Mouse (Mus musculus): ENCODE measurements at regions not wholly inside any gene's neighbourhood (a gene's known extent, or its start where the extent isn't known, plus 50 kb on each side); places are given as distances from the start of the nearest gene placed in this dataset.
"Not testable (repeated sequence)": the region's sequence is repeated elsewhere in the genome, so short reads cannot be mapped to it uniquely, and the experiment has no call there.

DNA sequence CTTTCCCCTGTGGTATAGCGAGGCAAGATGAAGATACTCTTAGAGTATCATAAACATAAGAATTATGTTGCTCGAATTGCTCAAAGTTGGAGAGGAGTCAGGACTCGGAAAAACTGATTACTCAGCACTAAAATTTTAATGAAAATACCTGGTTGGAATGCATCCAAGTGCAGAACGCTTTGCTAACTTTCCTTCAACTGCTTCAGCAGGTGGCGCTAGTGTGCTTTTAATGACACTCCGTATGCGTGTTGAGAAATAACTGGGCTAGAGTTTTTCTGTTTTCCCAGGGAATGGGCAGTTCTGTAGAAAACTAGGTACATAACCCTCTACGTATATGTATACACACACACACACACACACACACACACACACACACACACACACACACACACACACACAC is 221.0 kb downstream of the Grxcr1 start:
- peak; percentile 29 to 58 for DNase-seq (ENCODE audit: low spot score in 2 of 2)

GRCm38 (mm10) chr5:68253476-68253875 is 221.8 kb downstream of the Grxcr1 start:
- no peak for DNase-seq (ENCODE audit: low spot score in 2 of 2)

DNA sequence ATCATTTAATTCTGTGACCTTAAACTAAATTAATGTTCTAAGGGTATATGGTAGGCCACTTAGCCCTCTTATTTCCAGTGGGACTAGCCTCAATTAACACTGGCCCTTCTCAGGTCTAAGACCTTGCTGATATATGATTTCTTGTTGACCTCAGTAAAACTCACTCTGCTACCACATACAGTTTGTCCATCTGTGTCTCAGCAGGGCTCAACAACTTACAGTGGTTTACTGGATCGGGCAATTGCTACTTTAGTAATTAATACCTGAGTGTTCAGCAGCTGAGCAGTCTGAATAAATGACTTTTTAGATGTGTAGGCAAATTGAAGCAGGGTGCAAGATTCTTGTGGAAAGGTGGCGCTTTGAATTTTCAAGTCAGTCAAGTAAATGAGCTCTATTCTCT is 222.5 kb downstream of the Grxcr1 start:
- DNase-seq (ENCODE audit: low spot score in 2 of 2), result no peak

DNA sequence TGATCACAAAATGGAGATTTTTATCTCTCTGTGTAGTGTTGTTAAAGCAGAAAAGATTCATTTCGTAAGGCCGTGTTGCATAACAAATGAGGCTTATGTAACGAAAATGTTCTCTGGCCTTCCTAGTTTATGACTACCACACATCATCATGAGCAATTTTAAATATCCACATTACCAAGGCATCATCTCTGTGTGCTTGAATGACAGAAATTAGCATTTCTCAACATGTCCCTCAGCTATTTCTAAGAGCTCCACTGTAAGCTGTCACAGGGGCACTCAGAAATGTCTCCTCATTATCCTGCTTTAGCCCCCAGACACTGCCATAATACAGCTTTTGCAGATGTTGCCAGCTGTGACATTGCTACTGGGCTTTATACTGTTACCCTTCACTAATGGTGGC is 232.6 kb downstream of the Grxcr1 start:
- no peak for DNase-seq (ENCODE audit: low spot score in 2 of 2)

DNA sequence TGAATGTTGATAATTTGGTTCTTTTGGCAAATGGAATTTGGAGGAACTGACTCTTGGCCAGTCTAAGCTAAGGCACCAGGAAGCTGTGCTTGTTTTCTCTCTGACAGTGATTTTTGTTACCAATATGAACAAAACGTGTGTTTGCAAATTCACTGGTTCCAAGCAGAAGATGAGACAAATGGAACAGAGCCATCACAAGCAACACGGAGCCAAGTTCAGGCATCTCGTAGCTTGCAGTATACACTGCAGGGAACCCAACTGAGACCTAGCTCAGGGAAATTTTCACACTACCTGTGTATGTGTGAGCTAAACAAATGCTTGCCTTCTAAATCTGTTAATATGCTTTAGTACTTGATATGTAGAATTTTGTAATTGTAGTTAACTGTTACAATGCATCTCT is 242.6 kb downstream of the Grxcr1 start:
- DNase-seq (ENCODE audit: low spot score in 2 of 2), result no peak

GRCm38 (mm10) chr5:68275558-68276263 is 244.1 kb downstream of the Grxcr1 start:
- DNase-seq (ENCODE audit: low spot score in 2 of 2), result no peak

- DNase-seq (ENCODE audit: low spot score in 2 of 2), result not testable (repeated sequence)
Observed at GRCm38 (mm10) chr5:68295774-68296173, 264.1 kb downstream of the Grxcr1 start.

GRCm38 (mm10) chr5:68313187-68313586 is 281.6 kb downstream of the Grxcr1 start:
- DNase-seq (ENCODE audit: low spot score in 2 of 2), result no peak

GRCm38 (mm10) chr5:68318979-68319378 is 287.3 kb downstream of the Grxcr1 start:
- DNase-seq (ENCODE audit: low spot score in 2 of 2), result no peak

DNA sequence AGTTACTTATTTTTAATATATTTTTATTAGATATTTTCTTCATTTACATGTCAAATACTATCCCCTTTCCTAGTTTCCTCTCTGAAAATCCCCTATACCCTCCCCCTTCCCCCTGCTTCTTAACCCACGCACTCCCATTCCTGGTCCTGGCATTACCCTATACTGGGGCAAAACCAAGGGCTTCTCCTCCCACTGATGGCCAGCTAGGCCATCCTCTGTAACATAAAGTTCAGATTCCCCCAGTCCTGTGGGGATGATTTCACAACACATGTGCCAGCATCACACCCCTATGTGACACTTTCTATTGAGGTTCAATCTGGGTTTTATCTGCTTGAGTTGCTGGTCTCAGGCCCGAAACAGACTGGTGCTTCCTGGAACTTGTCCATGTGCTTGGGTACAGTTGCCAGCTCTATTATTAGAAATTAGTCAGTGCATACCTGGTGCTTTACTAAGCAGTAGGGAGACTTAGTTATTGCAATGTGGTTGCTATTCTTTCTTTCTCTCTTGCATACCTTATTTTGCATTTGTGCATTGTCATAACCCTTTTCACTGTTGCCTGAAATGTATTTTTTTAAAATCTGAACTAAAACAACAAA is 295.5 kb downstream of the Grxcr1 start:
- no peak for DNase-seq (ENCODE audit: low spot score in 2 of 2)

DNA sequence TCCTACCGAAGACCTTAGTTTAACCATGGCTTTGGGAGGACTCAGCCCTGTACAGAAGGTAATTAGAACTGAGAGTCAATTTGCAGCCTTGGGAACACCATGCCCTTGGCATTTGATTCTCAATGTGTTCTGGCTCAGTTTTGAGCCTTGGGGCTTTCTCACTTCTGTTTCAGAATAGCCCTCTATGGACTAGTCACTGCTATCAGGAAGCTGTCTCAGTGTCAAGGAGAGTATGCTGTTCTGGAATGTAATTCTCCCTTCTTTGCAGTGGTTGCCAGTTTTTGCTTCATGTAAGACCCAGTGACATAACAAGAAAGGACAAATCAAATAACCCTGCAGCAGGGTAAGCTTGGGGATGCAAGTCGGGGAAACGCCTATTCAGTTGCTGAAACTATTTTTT is 297.7 kb downstream of the Grxcr1 start:
- no peak for DNase-seq (ENCODE audit: low spot score in 2 of 2)

- DNase-seq (ENCODE audit: low spot score in 2 of 2), result no peak
Observed at GRCm38 (mm10) chr5:68329828-68330227, 298.2 kb downstream of the Grxcr1 start.

GRCm38 (mm10) chr5:68350921-68351320 is 319.3 kb downstream of the Grxcr1 start:
- DNase-seq (ENCODE audit: low spot score in 2 of 2), result no peak

- no peak for DNase-seq (ENCODE audit: low spot score in 2 of 2)
Observed at GRCm38 (mm10) chr5:68351793-68352192, 320.2 kb downstream of the Grxcr1 start.

- DNase-seq (ENCODE audit: low spot score in 2 of 2), result no peak
Observed at GRCm38 (mm10) chr5:68353211-68353610, 321.6 kb downstream of the Grxcr1 start.

DNA sequence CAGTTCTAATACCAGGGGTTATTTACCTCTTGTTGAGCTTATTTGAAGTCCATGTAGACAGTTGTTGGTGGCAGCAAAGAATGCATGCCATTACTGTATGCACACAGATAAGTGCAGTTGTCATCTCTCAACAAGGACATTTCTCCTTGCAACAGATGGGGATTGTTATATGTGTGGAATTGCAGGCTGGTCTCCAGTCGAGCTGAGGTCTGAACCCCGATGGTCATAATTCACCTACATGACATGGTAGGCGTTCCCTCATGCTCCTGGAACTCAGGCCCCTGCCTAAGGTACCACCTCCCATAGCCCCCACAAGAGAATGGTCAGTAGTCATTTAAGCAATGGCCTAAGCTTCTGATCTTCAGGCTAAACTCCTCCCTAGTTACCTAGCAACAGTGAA is 322.2 kb downstream of the Grxcr1 start:
- not testable (repeated sequence) for DNase-seq (ENCODE audit: low spot score in 2 of 2)

DNA sequence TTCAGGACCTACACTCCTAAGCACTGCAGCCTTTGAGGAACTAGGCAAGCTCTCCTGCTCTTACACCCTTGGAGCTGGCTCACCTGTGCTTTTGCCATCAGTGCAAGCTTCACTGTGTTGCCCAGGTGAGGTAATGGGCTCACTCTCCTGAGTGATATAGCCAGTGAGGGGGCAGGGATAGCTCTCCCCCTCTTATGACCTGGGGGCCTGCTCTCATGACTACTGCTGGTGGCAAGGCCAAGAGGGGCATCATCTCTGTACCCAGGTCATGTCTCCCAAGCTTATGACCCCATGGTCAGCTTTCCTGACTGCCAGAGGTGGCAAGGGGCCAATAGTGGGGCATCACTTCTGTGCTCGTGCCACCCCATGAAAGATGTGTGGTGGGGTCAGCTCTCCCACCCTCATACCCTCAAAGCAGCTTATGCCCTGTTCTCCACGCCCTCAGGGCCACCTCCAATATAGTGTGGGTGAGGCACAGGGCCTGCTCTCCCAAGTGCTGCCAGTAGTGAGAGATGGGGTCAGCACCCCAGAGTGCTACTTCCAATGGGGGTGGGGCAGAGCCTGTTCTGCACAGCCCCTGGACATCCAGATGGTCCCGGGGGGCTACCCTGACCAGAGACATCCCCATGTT is 330.1 kb downstream of the Grxcr1 start:
- no peak for DNase-seq (ENCODE audit: low spot score in 2 of 2)

- no peak for DNase-seq (ENCODE audit: low spot score in 2 of 2)
Observed at GRCm38 (mm10) chr5:68373082-68373481, 341.4 kb downstream of the Grxcr1 start.

Data from frontal cortex, postnatal 25 days (tissue).